Mouse (Mus musculus): ENCODE results near the gene Olfr827.

Gene Olfr827

GRCm38 (mm10) chr10:130214303-130214702, at the start of gene Olfr827:
TSS of gene Olfr827 (minus strand) at chr10:130214403.
- DNase-seq, result no peak

GRCm38 (mm10) chr10:130263203-130263602, 49.0 kb upstream of the Olfr827 start:
- DNase-seq, result no peak

GRCm38 (mm10) chr10:130259483-130259882, 45.3 kb upstream of the Olfr827 start:
- no peak for DNase-seq

GRCm38 (mm10) chr10:130244271-130244670, 30.1 kb upstream of the Olfr827 start:
- no peak for DNase-seq

GRCm38 (mm10) chr10:130238318-130239209, 24.4 kb upstream of the Olfr827 start:
- DNase-seq, result no peak

- DNase-seq, result no peak
Observed at GRCm38 (mm10) chr10:130234576-130234975, 20.4 kb upstream of the Olfr827 start.

GRCm38 (mm10) chr10:130232117-130232516, 17.9 kb upstream of the Olfr827 start:
- no peak for DNase-seq

- no peak for DNase-seq
Observed at GRCm38 (mm10) chr10:130229584-130229983, 15.4 kb upstream of the Olfr827 start.

- peak; percentile 12 for DNase-seq
Observed at GRCm38 (mm10) chr10:130228246-130228645, 14.0 kb upstream of the Olfr827 start.

GRCm38 (mm10) chr10:130225034-130225433, 10.8 kb upstream of the Olfr827 start:
- no peak for DNase-seq

GRCm38 (mm10) chr10:130184086-130184485, 30.1 kb downstream of the Olfr827 start, which contains the start of gene Olfr826:
TSS of gene Olfr826 (minus strand) at chr10:130184186.
- DNase-seq, result no peak

GRCm38 (mm10) chr10:130166666-130167065, 47.5 kb downstream of the Olfr827 start, which contains the start of gene Olfr825:
TSS of gene Olfr825 (minus strand) at chr10:130166766.
- DNase-seq, result no peak

- no peak for DNase-seq
Observed at GRCm38 (mm10) chr10:130165196-130165595, 49.0 kb downstream of the Olfr827 start.
